Mouse (Mus musculus): ENCODE measurements around the gene Git2. TPM values are rescaled to one million over a fixed set of nuclear protein-coding genes. Genes with fewer than 3 reads are reported as not detected.

Gene Git2
- total and polyA plus RNA-seq, 2 experiments from 2014 or later: 21.1 to 37.7 TPM

DNA sequence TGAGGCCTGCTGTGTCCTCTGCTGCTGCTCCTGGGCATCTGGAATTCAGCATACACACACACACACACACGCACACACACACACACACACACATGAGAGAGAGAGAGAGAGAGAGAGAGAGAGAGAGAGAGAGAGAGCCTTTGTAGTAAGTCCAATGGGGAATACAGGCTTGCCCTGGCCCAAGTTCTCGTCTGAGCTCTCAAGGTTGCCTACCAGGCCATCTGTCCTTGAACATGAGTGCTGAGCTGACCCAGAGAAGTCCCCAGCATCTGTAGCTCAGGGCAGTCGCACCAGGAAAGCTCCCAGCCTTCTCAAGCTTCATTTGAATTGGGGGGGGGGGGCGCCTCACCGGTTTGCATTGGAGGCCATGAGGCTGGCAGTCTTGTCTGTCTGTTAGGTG, 9.9 kb upstream of the Git2 start:
- DNase-seq (ENCODE audit: low spot score): no peak
- Histone ChIP-seq H3K36me3 (replicated peaks; ENCODE audit: control insufficient read depth, insufficient read depth, low read length) (peaks cover 33% of the 10 kb centered on the region), H3K9ac (replicated peaks; ENCODE audit: low read depth, low read length) (no peak overlapping the region), H3K9me3 (replicated peaks; ENCODE audit: control insufficient read depth, low read length) (no peaks in the 10 kb centered on the region), H3K27ac (ENCODE audit: low read depth) (peak overlapping the region; percentile 76), H3K4me3 (ENCODE audit: low read depth, low read length) (no peak overlapping the region), H3K4me2 (ENCODE audit: low read depth, low read length) (peak overlapping the region; percentile 4; the same call in 1 of the 2 replicates), H3K27me3 (ENCODE audit: control insufficient read depth, insufficient read depth, low read length) (no peaks in the 10 kb centered on the region), H3K4me1 (ENCODE audit: control insufficient read depth, insufficient read depth) (peaks cover 23% of the 10 kb centered on the region)
- no peak for ATAC-seq (ENCODE audit: insufficient read depth, low read depth)
- TF ChIP-seq EP300 (IDR thresholded peaks at IDR 0.05; ENCODE audit: low read depth) (no peak), CTCF (IDR thresholded peaks at IDR 0.05; ENCODE audit: low read depth) (no peak)
- 62% methylated on average over 5 of the region's 5 CpGs for WGBS

DNA sequence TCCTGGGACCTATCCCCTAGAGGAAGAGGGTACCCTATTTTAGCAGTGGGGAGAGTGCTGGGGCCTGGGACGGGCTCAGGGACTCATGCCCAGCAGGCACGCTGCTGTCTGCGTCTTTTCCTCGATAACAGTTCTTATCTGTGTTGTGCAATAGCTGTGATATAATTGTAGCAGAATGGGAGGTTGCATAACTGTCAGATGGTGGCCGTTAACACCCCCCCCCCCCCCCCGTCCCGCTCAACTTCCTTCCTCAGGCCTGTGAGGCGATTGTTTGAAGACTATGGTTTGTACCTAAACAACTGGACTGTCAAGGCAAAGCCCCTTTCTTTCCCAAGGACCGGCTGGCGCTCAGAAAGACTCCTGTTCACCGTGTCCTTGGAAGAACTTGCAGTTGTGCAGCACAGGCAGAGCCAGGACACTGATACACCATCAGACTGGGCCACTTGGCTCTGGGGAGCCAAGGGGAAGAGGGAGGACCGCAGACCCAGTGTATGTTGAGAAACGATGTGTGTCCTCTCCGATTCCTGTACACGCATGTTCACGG, 9.4 kb upstream of the Git2 start:
- ATAC-seq (ENCODE audit: insufficient read depth, low read depth) (peak; percentile 51), DNase-seq (ENCODE audit: low spot score) (peak; percentile 44)
- no peaks in the 10 kb centered on the region for H3K9me3 ChIP-seq (replicated peaks; ENCODE audit: control insufficient read depth, low read length)
- no peaks in the 10 kb centered on the region for H3K27me3 ChIP-seq (ENCODE audit: control insufficient read depth, insufficient read depth, low read length)
- H3K4me3 ChIP-seq (ENCODE audit: low read depth, low read length): no peak overlapping the region
- peak overlapping the region; percentile 13; the same call in 1 of the 2 replicates for H3K4me2 ChIP-seq (ENCODE audit: low read depth, low read length)
- peaks cover 23% of the 10 kb centered on the region for H3K4me1 ChIP-seq (ENCODE audit: control insufficient read depth, insufficient read depth)
- H3K36me3 ChIP-seq (replicated peaks; ENCODE audit: control insufficient read depth, insufficient read depth, low read length): peaks cover 33% of the 10 kb centered on the region
- 27% methylated on average over 16 of the region's 16 CpGs for WGBS
- H3K27ac ChIP-seq (ENCODE audit: low read depth): peak overlapping the region; percentile 76
- TF ChIP-seq CTCF (IDR thresholded peaks at IDR 0.05; ENCODE audit: low read depth) (no peak), EP300 (IDR thresholded peaks at IDR 0.05; ENCODE audit: low read depth) (no peak)
- H3K9ac ChIP-seq (replicated peaks; ENCODE audit: low read depth, low read length): 0 out of 2 replicates have a peak overlapping the region, but pooled peaks have one; percentile 11

DNA sequence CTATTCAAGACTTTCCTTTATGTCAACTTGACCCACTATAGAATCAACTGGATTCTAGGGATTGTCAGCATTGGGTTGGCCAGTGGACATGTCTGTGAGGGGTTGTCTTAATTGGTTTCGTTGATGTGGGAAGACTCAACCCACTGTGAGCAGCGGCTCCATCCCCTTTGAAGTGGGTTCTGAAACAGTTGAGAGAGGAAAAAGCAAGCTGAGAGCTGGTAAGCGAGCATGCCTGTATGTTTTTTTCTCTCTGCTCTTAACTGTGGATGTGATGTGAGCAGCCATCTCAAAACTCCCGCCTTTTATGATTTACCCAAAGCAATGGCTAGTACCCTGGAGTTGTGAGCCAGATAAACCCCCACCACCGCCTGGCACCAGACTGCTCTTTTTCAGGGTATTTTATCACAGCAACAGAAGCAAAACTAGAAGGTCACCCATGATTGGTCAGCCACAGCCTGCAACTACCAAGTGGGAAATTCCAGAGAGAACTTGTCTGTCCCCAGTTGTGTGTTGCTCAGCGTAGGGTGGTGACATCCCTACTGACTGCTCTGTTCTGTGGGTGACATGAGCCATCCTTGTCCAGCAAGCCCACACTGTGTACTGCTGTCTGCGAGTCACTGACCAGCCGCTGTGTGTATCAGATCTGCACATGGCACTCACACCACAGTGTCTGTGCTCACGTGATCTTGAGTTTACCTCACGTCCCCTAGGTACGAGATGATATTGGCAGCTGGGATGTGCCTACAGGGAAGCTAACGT, 8.3 kb upstream of the Git2 start:
- Histone ChIP-seq H3K36me3 (replicated peaks; ENCODE audit: control insufficient read depth, insufficient read depth, low read length) (peaks cover 24% of the 10 kb centered on the region), H3K9ac (replicated peaks; ENCODE audit: low read depth, low read length) (no peak overlapping the region), H3K27me3 (ENCODE audit: control insufficient read depth, insufficient read depth, low read length) (no peaks in the 10 kb centered on the region), H3K4me3 (ENCODE audit: low read depth, low read length) (no peak overlapping the region), H3K4me2 (ENCODE audit: low read depth, low read length) (no peak overlapping the region), H3K4me1 (ENCODE audit: control insufficient read depth, insufficient read depth) (peaks cover 23% of the 10 kb centered on the region), H3K27ac (ENCODE audit: low read depth) (no peak overlapping the region), H3K9me3 (replicated peaks; ENCODE audit: control insufficient read depth, low read length) (no peaks in the 10 kb centered on the region)
- no peak for DNase-seq (ENCODE audit: low spot score)
- ATAC-seq (ENCODE audit: insufficient read depth, low read depth): 0 out of 2 replicates have a peak, but pooled peaks have one; percentile 36
- TF ChIP-seq CTCF (IDR thresholded peaks at IDR 0.05; ENCODE audit: low read depth): no peak
- TF ChIP-seq EP300 (IDR thresholded peaks at IDR 0.05; ENCODE audit: low read depth): no peak
- WGBS: 69% methylated on average over 12 of the region's 12 CpGs

DNA sequence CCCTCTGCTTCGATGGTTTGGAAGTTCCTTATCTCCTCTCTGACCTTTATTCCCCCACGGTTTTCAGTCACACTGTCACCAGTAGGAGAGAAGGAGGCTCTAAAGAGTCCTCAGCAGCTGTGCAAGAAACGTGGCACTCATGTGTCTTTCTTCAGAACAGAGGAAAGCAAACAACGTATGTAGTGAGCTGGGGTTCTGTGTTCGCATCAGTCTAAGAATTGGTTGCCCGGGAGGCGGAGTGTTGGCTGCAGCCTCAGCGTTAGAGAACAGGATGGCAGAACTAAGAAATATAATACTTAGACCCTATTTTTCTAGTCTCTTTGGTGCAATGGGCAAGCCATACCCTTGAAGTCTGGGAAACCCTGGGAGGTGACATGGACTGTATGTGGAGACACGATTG, 7.7 kb upstream of the Git2 start:
- H3K9ac ChIP-seq (replicated peaks; ENCODE audit: low read depth, low read length): no peak overlapping the region
- H3K4me2 ChIP-seq (ENCODE audit: low read depth, low read length): no peak overlapping the region
- TF ChIP-seq EP300 (IDR thresholded peaks at IDR 0.05; ENCODE audit: low read depth) (no peak), CTCF (IDR thresholded peaks at IDR 0.05; ENCODE audit: low read depth) (no peak)
- H3K9me3 ChIP-seq (replicated peaks; ENCODE audit: control insufficient read depth, low read length): no peaks in the 10 kb centered on the region
- peaks cover 19% of the 10 kb centered on the region for H3K36me3 ChIP-seq (replicated peaks; ENCODE audit: control insufficient read depth, insufficient read depth, low read length)
- DNase-seq (ENCODE audit: low spot score) (no peak), ATAC-seq (ENCODE audit: insufficient read depth, low read depth) (no peak)
- 64% methylated on average over 9 of the region's 9 CpGs for WGBS
- H3K4me1 ChIP-seq (ENCODE audit: control insufficient read depth, insufficient read depth): peaks cover 23% of the 10 kb centered on the region
- no peak overlapping the region for H3K27ac ChIP-seq (ENCODE audit: low read depth)
- no peaks in the 10 kb centered on the region for H3K27me3 ChIP-seq (ENCODE audit: control insufficient read depth, insufficient read depth, low read length)
- H3K4me3 ChIP-seq (ENCODE audit: low read depth, low read length): no peak overlapping the region

DNA sequence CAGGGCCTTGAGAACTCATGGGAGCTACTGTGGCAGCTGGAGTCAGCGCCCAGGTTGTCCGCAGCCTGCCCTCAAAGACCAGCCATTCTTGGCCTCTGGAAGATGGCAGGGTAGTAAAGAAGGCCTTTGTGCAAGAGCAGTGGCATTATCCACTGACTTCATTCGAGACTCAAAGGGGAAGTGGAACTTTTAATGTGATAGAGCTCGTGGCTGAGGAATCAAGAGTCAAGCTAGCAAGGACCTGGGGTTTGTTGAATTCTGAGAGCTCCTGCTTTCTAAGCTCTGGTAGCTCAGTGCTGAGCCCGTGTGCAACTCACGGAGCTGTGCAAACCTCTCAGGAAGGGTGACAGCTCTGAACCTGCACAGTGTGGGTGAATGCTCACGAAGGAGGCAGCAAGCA, 5.6 kb upstream of the Git2 start:
- Histone ChIP-seq H3K27ac (ENCODE audit: low read depth) (no peak overlapping the region), H3K9ac (replicated peaks; ENCODE audit: low read depth, low read length) (no peak overlapping the region), H3K4me1 (ENCODE audit: control insufficient read depth, insufficient read depth) (peaks cover 30% of the 10 kb centered on the region)

More for the DNA sequence above, 5.6 kb upstream of the Git2 start:
- Histone ChIP-seq H3K27me3 (ENCODE audit: control insufficient read depth, insufficient read depth, low read length) (no peaks in the 10 kb centered on the region), H3K36me3 (replicated peaks; ENCODE audit: control insufficient read depth, insufficient read depth, low read length) (0 out of 2 replicates have a peak, but pooled peaks cover under 1% of the 10 kb centered on the region), H3K9me3 (replicated peaks; ENCODE audit: control insufficient read depth, low read length) (no peaks in the 10 kb centered on the region), H3K4me2 (ENCODE audit: low read depth, low read length) (no peak overlapping the region), H3K4me3 (ENCODE audit: low read depth, low read length) (no peak overlapping the region)
- 82% methylated on average over 7 of the region's 7 CpGs for WGBS
- DNase-seq (ENCODE audit: low spot score): no peak
- TF ChIP-seq EP300 (IDR thresholded peaks at IDR 0.05; ENCODE audit: low read depth) (no peak), CTCF (IDR thresholded peaks at IDR 0.05; ENCODE audit: low read depth) (no peak)
- ATAC-seq (ENCODE audit: insufficient read depth, low read depth): no peak
